Comparison of ENCODE assay signal across 24 mouse cellular contexts in the genomic region with DNA sequence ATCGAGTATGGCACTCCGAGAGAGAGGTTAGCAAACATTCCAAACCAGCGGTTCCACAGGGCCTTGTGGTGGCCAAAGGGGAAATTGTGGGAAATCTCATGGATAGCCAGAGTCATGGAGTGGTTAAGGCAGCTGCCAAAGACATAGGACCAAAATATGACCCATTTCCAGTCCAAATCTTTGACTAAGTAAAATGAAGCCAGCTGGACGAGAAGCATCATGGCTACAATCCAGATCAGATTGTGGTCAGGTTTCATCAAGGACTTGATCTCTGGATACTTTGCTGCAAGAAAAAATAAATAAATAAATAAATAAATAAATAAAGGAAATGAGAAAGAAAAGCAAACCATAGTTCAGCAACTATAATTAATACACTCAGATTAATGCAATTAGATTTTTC.
"Had no signal": no experiment of that assay in that cellular context is flagged by ENCODE, and none has a peak within 500 bp of the region (broad histone marks: within the 10 kb centered on the region; RNA-seq: fewer than 3 reads in every experiment).

No protein-coding gene starts in this region.

- H3K9ac ChIP-seq: embryonic facial prominence, embryonic 12.5 days; embryonic facial prominence, embryonic 15.5 days; forebrain, embryonic 12.5 days; forebrain, embryonic 13.5 days; forebrain, embryonic 15.5 days; forebrain, postnatal 0 days had no signal

- H3K9me3 ChIP-seq: embryonic facial prominence, embryonic 12.5 days; embryonic facial prominence, embryonic 13.5 days; embryonic facial prominence, embryonic 15.5 days; forebrain, embryonic 12.5 days; forebrain, embryonic 13.5 days; forebrain, embryonic 15.5 days; heart, embryonic 10.5 days had no signal

- H3K4me2 ChIP-seq: forebrain, embryonic 12.5 days; forebrain, embryonic 13.5 days; forebrain, embryonic 15.5 days; heart, embryonic 11.5 days had no signal

- DNase-seq: cerebellum, adult 18-20 months; cerebellum, adult 2 months; cerebellum, adult 9-10 months; cerebellum, adult 9-11 months; cerebellum, postnatal 25 days; cerebellum, postnatal 36 days; embryo, embryonic 11 days; forebrain, postnatal 0 days; gastrocnemius, postnatal 10 days; gastrocnemius, postnatal 14 days; gastrocnemius, postnatal 25 days; gastrocnemius, postnatal 36 days; heart, adult 2 months had no signal

- ATAC-seq: forebrain, embryonic 13.5 days; forebrain, embryonic 14.5 days; forebrain, embryonic 15.5 days; forebrain, embryonic 16.5 days; forebrain, postnatal 0 days had no signal

- H3K27ac ChIP-seq: embryonic facial prominence, embryonic 12.5 days; embryonic facial prominence, embryonic 13.5 days; forebrain, embryonic 12.5 days; forebrain, embryonic 13.5 days; forebrain, embryonic 15.5 days; gastrocnemius, adult 2 months; heart, adult 2 months; heart, embryonic 10.5 days had no signal

- H3K4me3 ChIP-seq: embryonic facial prominence, embryonic 12.5 days; embryonic facial prominence, embryonic 13.5 days; embryonic facial prominence, embryonic 15.5 days; forebrain, embryonic 12.5 days; forebrain, embryonic 13.5 days; forebrain, embryonic 15.5 days; gastrocnemius, adult 2 months; heart, adult 2 months; heart, embryonic 10.5 days had no signal

- H3K27me3 ChIP-seq: embryonic facial prominence, embryonic 12.5 days; embryonic facial prominence, embryonic 13.5 days; embryonic facial prominence, embryonic 15.5 days had no signal
